Mouse (Mus musculus) G1E (cell line): ENCODE results near the gene Lce3e. TPM values are rescaled to one million over a fixed set of nuclear protein-coding genes. Genes with fewer than 3 reads are reported as not detected.

Experiments
- ATAC-seq: 2 replicates; pipeline ENCODE4 v1.8.0; 2016; ENCODE audit warnings: mild to moderate bottlenecking; ENCODE audit not compliant: insufficient number of reproducible peaks, poor library complexity, low FRiP score, severe bottlenecking; ENCODE audit errors: extremely low read depth
- DNase-seq: peaks from one replicate; pipeline ENCODE4 v3.0.0; 2012; ENCODE audit warnings: low spot score
- H3K27me3 ChIP-seq: 2 replicates; pipeline ENCODE4 v1.6.1; 2012; ENCODE audit warnings: mild to moderate bottlenecking, low read length, inconsistent platforms; ENCODE audit not compliant: insufficient read depth
- H3K36me3 ChIP-seq: replicated peaks from 2 replicates; pipeline ENCODE3; 2012; ENCODE audit warnings: mild to moderate bottlenecking, inconsistent platforms
- H3K4me1 ChIP-seq: 2 replicates; pipeline ENCODE4 v1.6.1; 2012; ENCODE audit warnings: low read depth, low read length, inconsistent platforms, mixed read lengths; ENCODE audit not compliant: insufficient read depth
- H3K4me3 ChIP-seq: 2 replicates; pipeline ENCODE4 v1.5.1; 2012; ENCODE audit warnings: low read depth, mild to moderate bottlenecking, inconsistent platforms, low read length, moderate library complexity, mixed read lengths
- H3K9me3 ChIP-seq: replicated peaks from 2 replicates; pipeline ENCODE4 v1.6.1; 2012; ENCODE audit warnings: inconsistent platforms
- CTCF ChIP-seq: IDR thresholded peaks from 2 replicates; pipeline ENCODE4 v1.5.1; 2012; ENCODE audit warnings: low read depth, low read length, inconsistent platforms, mixed read lengths
- GATA1 ChIP-seq: IDR thresholded peaks from 2 replicates; pipeline ENCODE4 v1.6.1; 2012; ENCODE audit warnings: borderline replicate concordance, low read length, inconsistent platforms, mixed read lengths
- GATA2 ChIP-seq: IDR thresholded peaks from 2 replicates; pipeline ENCODE4 v1.6.1; 2012; ENCODE audit warnings: low read depth, low read length, inconsistent platforms, borderline replicate concordance
- POLR2AphosphoS5 ChIP-seq: IDR thresholded peaks from 2 replicates; pipeline ENCODE4 v1.6.1; 2012; ENCODE audit warnings: low read depth, low read length, inconsistent platforms; ENCODE audit not compliant: insufficient replicate concordance
- TAL1 ChIP-seq: conservative IDR thresholded peaks from 2 replicates; pipeline ENCODE4 v1.6.1; 2012; ENCODE audit warnings: low read depth, low read length, inconsistent platforms, mixed read lengths
- polyA plus RNA-seq: library from polyadenylated mRNA; stranded (reverse); fragments of >175 nt; gene quantifications from 2 replicates; pipeline ENCODE4 v1.2.3, GENCODE M21; 2012
- total RNA-seq, 2 experiments: library from RNA; stranded (forward) in 1 of 2; stranded (reverse) in 1 of 2; fragments of 200-1000 nt in 1 of 2; fragments of >200 nt in 1 of 2; fragmentation: Nextera tagmentation in 1 of 2; gene quantifications; 2 replicates each; pipeline ENCODE4 v1.2.3; 2014 to 2017

Lce3e gene
- total and polyA plus RNA-seq, 3 experiments = not detected

DNA sequence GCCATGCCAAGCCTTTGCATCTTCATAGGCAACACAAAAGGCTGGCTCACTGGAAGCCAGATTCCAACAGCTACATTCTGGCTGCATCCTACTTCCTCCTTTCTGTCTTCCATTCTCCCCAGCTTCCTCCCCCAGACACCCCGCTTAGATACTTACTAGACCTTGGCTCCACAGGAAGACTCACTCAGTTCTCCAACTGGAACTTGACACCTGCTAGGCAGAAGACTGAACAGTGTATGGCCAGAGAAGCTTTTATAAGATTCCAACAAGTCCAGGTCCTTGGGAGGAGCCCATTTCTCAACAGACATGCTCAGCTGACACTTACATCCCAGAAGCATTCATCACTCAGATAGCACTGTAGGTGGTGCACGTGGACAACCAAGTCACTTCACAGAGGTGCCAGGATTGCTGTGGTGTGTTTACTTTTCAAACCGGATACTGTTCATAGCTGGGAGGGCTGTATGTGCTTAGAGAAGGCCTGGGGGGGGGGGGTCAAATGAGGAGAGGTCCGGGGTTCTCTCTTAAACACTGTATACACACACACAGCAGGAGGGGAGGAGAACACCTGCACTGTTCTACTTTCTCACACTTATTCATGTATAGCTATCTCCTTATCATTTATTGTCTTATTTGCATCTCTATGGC lies 48.7 kb downstream of the Lce3e start, which contains the start of gene Crct1:
Gene Crct1 (minus strand): TSS at position 228 of the 645 bp plus-strand sequence.
- no peak for DNase-seq
- ATAC-seq = no peak
- Histone ChIP-seq H3K27me3 (no peaks in the 10 kb centered on the region), H3K4me1 (no peaks in the 10 kb centered on the region), H3K4me3 (no peak within 1 kb of the TSS), H3K36me3 (no peaks in the 10 kb centered on the region), H3K9me3 (peaks cover 24% of the 10 kb centered on the region)
- TF ChIP-seq TAL1 (no peak), GATA2 (no peak), CTCF (no peak), GATA1 (no peak), POLR2AphosphoS5 (no peak)

Other genes with a start within 250 kb of the Lce3e start
- not detected in 2 replicates for gene Lce1f, start 246.7 kb upstream of the Lce3e start, total RNA-seq (2014; fragmentation: Nextera tagmentation)
- gene Lce1f, start 246.7 kb upstream of the Lce3e start, total RNA-seq (2017) = not detected in 2 replicates
- not detected in 2 replicates for gene Lce1f, start 246.7 kb upstream of the Lce3e start, polyA plus RNA-seq
- not detected in 2 replicates for gene Gm38119, start 228.0 kb upstream of the Lce3e start, total RNA-seq (2014; fragmentation: Nextera tagmentation)
- gene Gm38119, start 228.0 kb upstream of the Lce3e start, total RNA-seq (2017) = not detected in 2 replicates
- not detected in 2 replicates for gene Gm38119, start 228.0 kb upstream of the Lce3e start, polyA plus RNA-seq
- not detected in 2 replicates for gene Lce1g, start 214.7 kb upstream of the Lce3e start, total RNA-seq (2014; fragmentation: Nextera tagmentation)
- not detected in 2 replicates for gene Lce1g, start 214.7 kb upstream of the Lce3e start, total RNA-seq (2017)
- gene Lce1g, start 214.7 kb upstream of the Lce3e start, polyA plus RNA-seq = not detected in 2 replicates
- gene Lce1h, start 202.0 kb upstream of the Lce3e start, total RNA-seq (2014; fragmentation: Nextera tagmentation) = not detected in 2 replicates
- not detected in 2 replicates for gene Lce1h, start 202.0 kb upstream of the Lce3e start, total RNA-seq (2017)
- gene Lce1h, start 202.0 kb upstream of the Lce3e start, polyA plus RNA-seq = not detected in 2 replicates
- gene Lce1i, start 188.2 kb upstream of the Lce3e start, total RNA-seq (2014; fragmentation: Nextera tagmentation) = not detected in 2 replicates
- not detected in 2 replicates for gene Lce1i, start 188.2 kb upstream of the Lce3e start, total RNA-seq (2017)
- not detected in 2 replicates for gene Lce1i, start 188.2 kb upstream of the Lce3e start, polyA plus RNA-seq
- gene Lce1j, start 176.5 kb upstream of the Lce3e start, total RNA-seq (2014; fragmentation: Nextera tagmentation) = not detected in 2 replicates
- gene Lce1j, start 176.5 kb upstream of the Lce3e start, total RNA-seq (2017) = not detected in 2 replicates
- not detected in 2 replicates for gene Lce1j, start 176.5 kb upstream of the Lce3e start, polyA plus RNA-seq
- not detected in 2 replicates for gene Lce1k, start 159.2 kb upstream of the Lce3e start, total RNA-seq (2014; fragmentation: Nextera tagmentation)
- not detected in 2 replicates for gene Lce1k, start 159.2 kb upstream of the Lce3e start, total RNA-seq (2017)
- not detected in 2 replicates for gene Lce1k, start 159.2 kb upstream of the Lce3e start, polyA plus RNA-seq
- not detected in 2 replicates for gene Kprp, start 139.8 kb upstream of the Lce3e start, total RNA-seq (2014; fragmentation: Nextera tagmentation)
- 0.05 and 0.06 TPM in 2 replicates for gene Kprp, start 139.8 kb upstream of the Lce3e start, total RNA-seq (2017)
- gene Kprp, start 139.8 kb upstream of the Lce3e start, polyA plus RNA-seq = not detected in 2 replicates
- not detected in 2 replicates for gene Lce1l, start 115.8 kb upstream of the Lce3e start, total RNA-seq (2014; fragmentation: Nextera tagmentation)
- gene Lce1l, start 115.8 kb upstream of the Lce3e start, total RNA-seq (2017) = not detected in 2 replicates
- gene Lce1l, start 115.8 kb upstream of the Lce3e start, polyA plus RNA-seq = not detected in 2 replicates
- gene 2310050C09Rik, start 96.8 kb upstream of the Lce3e start, total RNA-seq (2014; fragmentation: Nextera tagmentation) = not detected in 2 replicates
- not detected in 2 replicates for gene 2310050C09Rik, start 96.8 kb upstream of the Lce3e start, total RNA-seq (2017)
- not detected in 2 replicates for gene 2310050C09Rik, start 96.8 kb upstream of the Lce3e start, polyA plus RNA-seq
- gene Lce3a, start 40.8 kb upstream of the Lce3e start, total RNA-seq (2014; fragmentation: Nextera tagmentation) = not detected in 2 replicates
- not detected in 2 replicates for gene Lce3a, start 40.8 kb upstream of the Lce3e start, total RNA-seq (2017)
- gene Lce3a, start 40.8 kb upstream of the Lce3e start, polyA plus RNA-seq = not detected in 2 replicates
- gene Lce3b, start 34.1 kb upstream of the Lce3e start, total RNA-seq (2014; fragmentation: Nextera tagmentation) = not detected in 2 replicates
- gene Lce3b, start 34.1 kb upstream of the Lce3e start, total RNA-seq (2017) = not detected in 2 replicates
- gene Lce3b, start 34.1 kb upstream of the Lce3e start, polyA plus RNA-seq = not detected in 2 replicates
- not detected in 2 replicates for gene Lce3c, start 22.6 kb upstream of the Lce3e start, total RNA-seq (2014; fragmentation: Nextera tagmentation)
- not detected in 2 replicates for gene Lce3c, start 22.6 kb upstream of the Lce3e start, total RNA-seq (2017)
- not detected in 2 replicates for gene Lce3c, start 22.6 kb upstream of the Lce3e start, polyA plus RNA-seq
- not detected in 2 replicates for gene Lce3d, start 9.7 kb upstream of the Lce3e start, total RNA-seq (2014; fragmentation: Nextera tagmentation)
- 0.46 TPM in 1 of 2 replicates, not detected in the other for gene Lce3d, start 9.7 kb upstream of the Lce3e start, total RNA-seq (2017)
- gene Lce3d, start 9.7 kb upstream of the Lce3e start, polyA plus RNA-seq = not detected in 2 replicates
- gene Lce3f, start 25.2 kb downstream of the Lce3e start, total RNA-seq (2014; fragmentation: Nextera tagmentation) = not detected in 2 replicates
- gene Lce3f, start 25.2 kb downstream of the Lce3e start, total RNA-seq (2017) = not detected in 2 replicates
- not detected in 2 replicates for gene Lce3f, start 25.2 kb downstream of the Lce3e start, polyA plus RNA-seq
- not detected in 2 replicates for gene Crct1, start 48.6 kb downstream of the Lce3e start, total RNA-seq (2014; fragmentation: Nextera tagmentation)
- gene Crct1, start 48.6 kb downstream of the Lce3e start, total RNA-seq (2017) = not detected in 2 replicates
- not detected in 2 replicates for gene Crct1, start 48.6 kb downstream of the Lce3e start, polyA plus RNA-seq
- not detected in 2 replicates for gene Lce1m, start 52.0 kb downstream of the Lce3e start, total RNA-seq (2014; fragmentation: Nextera tagmentation)
- 0.38 TPM in 1 of 2 replicates, not detected in the other for gene Lce1m, start 52.0 kb downstream of the Lce3e start, total RNA-seq (2017)
- not detected in 2 replicates for gene Lce1m, start 52.0 kb downstream of the Lce3e start, polyA plus RNA-seq
- gene Gm4858, start 101.8 kb downstream of the Lce3e start, total RNA-seq (2014; fragmentation: Nextera tagmentation) = not detected in 2 replicates
- 0.27 TPM in 1 of 2 replicates, not detected in the other for gene Gm4858, start 101.8 kb downstream of the Lce3e start, total RNA-seq (2017)
- gene Gm4858, start 101.8 kb downstream of the Lce3e start, polyA plus RNA-seq = not detected in 2 replicates
- gene Crnn, start 177.7 kb downstream of the Lce3e start, total RNA-seq (2014; fragmentation: Nextera tagmentation) = not detected in 2 replicates
- 0.22 TPM in 1 of 2 replicates, not detected in the other for gene Crnn, start 177.7 kb downstream of the Lce3e start, total RNA-seq (2017)
- not detected in 2 replicates for gene Crnn, start 177.7 kb downstream of the Lce3e start, polyA plus RNA-seq
- gene Flg2, start 230.2 kb downstream of the Lce3e start, total RNA-seq (2014; fragmentation: Nextera tagmentation) = not detected in 2 replicates
- under 0.01 TPM in 2 replicates for gene Flg2, start 230.2 kb downstream of the Lce3e start, total RNA-seq (2017)
- not detected in 2 replicates for gene Flg2, start 230.2 kb downstream of the Lce3e start, polyA plus RNA-seq